Mouse (Mus musculus) naive thymus-derived CD4-positive, alpha-beta T cell, adult 2 months (primary cell): ENCODE data around the gene Sun5.
A peak's percentile ranks its signal among the peaks of the same experiment; 100 is the strongest.
"Not testable (repeated sequence)": the region's sequence is repeated elsewhere in the genome, so short reads cannot be mapped to it uniquely, and the experiment has no call there.

Source experiments
- DNase-seq: peaks from one replicate; pipeline ENCODE4 v3.0.0-alpha.2; 2011; ENCODE audit warnings: low read depth

Sun5 gene

GRCm38 (mm10) chr2:153870984-153871383 is at the start of gene Sun5:
TSS of gene Sun5 (minus strand) at chr2:153871084.
- DNase-seq = no peak

GRCm38 (mm10) chr2:153917930-153918329 is 47.0 kb upstream of the Sun5 start, which contains the start of gene Bpifb3:
TSS of gene Bpifb3 (plus strand) at chr2:153918230.
- DNase-seq = no peak

GRCm38 (mm10) chr2:153914151-153914550 is 43.3 kb upstream of the Sun5 start:
- no peak for DNase-seq

GRCm38 (mm10) chr2:153906626-153907025 is 35.7 kb upstream of the Sun5 start:
- DNase-seq = no peak

GRCm38 (mm10) chr2:153902726-153903125 is 31.8 kb upstream of the Sun5 start:
- DNase-seq = no peak

- no peak for DNase-seq
Measured at GRCm38 (mm10) chr2:153900088-153900487, 29.2 kb upstream of the Sun5 start, which contains the start of gene Bpifb6. TSS of gene Bpifb6 (plus strand) at chr2:153900388.

GRCm38 (mm10) chr2:153899111-153899510 is 28.2 kb upstream of the Sun5 start:
- DNase-seq = no peak

- DNase-seq = no peak
Measured at GRCm38 (mm10) chr2:153874745-153875144, 3.9 kb upstream of the Sun5 start, which contains the start of gene Bpifb2. TSS of gene Bpifb2 (plus strand) at chr2:153875045.

GRCm38 (mm10) chr2:153861960-153862359 is 8.9 kb downstream of the Sun5 start:
- DNase-seq = no peak

GRCm38 (mm10) chr2:153860715-153861114 is 10.2 kb downstream of the Sun5 start:
- DNase-seq = no peak

GRCm38 (mm10) chr2:153860315-153860714 is 10.6 kb downstream of the Sun5 start:
- DNase-seq = no peak

GRCm38 (mm10) chr2:153859581-153859980 is 11.3 kb downstream of the Sun5 start:
- DNase-seq = no peak

GRCm38 (mm10) chr2:153853544-153853943 is 17.3 kb downstream of the Sun5 start:
- DNase-seq = no peak

GRCm38 (mm10) chr2:153851030-153851360 is 19.9 kb downstream of the Sun5 start:
- peak; percentile 40 for DNase-seq

- peak; percentile 16 for DNase-seq
Measured at GRCm38 (mm10) chr2:153850351-153851029, 20.4 kb downstream of the Sun5 start.

- no peak for DNase-seq
Measured at GRCm38 (mm10) chr2:153848389-153848788, 22.5 kb downstream of the Sun5 start.

- DNase-seq = no peak
Measured at GRCm38 (mm10) chr2:153842854-153843253, 28.0 kb downstream of the Sun5 start.

- DNase-seq = no peak
Measured at GRCm38 (mm10) chr2:153833291-153833690, 37.6 kb downstream of the Sun5 start.

GRCm38 (mm10) chr2:153828704-153829103 is 42.2 kb downstream of the Sun5 start:
- DNase-seq = no peak

- no peak for DNase-seq
Measured at GRCm38 (mm10) chr2:153827171-153827830, 43.6 kb downstream of the Sun5 start.

- not testable (repeated sequence) for DNase-seq
Measured at GRCm38 (mm10) chr2:153825900-153826299, 45.0 kb downstream of the Sun5 start.

- DNase-seq = no peak
Measured at GRCm38 (mm10) chr2:153824593-153824992, 46.3 kb downstream of the Sun5 start.

GRCm38 (mm10) chr2:153822005-153822543 is 48.8 kb downstream of the Sun5 start:
- DNase-seq = no peak
